Mouse (Mus musculus) layer of hippocampus, postnatal 14 days (tissue): ENCODE data around the gene Cyp2e1. TPM values are rescaled to one million over a fixed set of nuclear protein-coding genes. Genes with fewer than 3 reads are reported as not detected.
A peak's percentile ranks its signal among the peaks of the same experiment; 100 is the strongest.

Source experiments
- DNase-seq, 2 experiments: peaks; one replicate each; pipeline ENCODE4 v3.0.0; 2021 to 2022; ENCODE audit warnings: low spot score in 2 of 2, mixed read lengths in 1 of 2
- total RNA-seq, 2 experiments: library from RNA; stranded (reverse); gene quantifications; 2 replicates each; pipeline ENCODE4 v1.2.3; 2021

The Cyp2e1 gene
- total RNA-seq, 2 experiments from 2014 or later: not detected

GRCm38 (mm10) chr7:140802629-140803028 lies 39.1 kb downstream of the Cyp2e1 start:
- no peak for DNase-seq

GRCm38 (mm10) chr7:140805704-140806103 lies 42.2 kb downstream of the Cyp2e1 start:
- peak; percentile 32 to 47 for DNase-seq

GRCm38 (mm10) chr7:140810496-140810895 lies 47.0 kb downstream of the Cyp2e1 start:
- DNase-seq: no peak

DNA sequence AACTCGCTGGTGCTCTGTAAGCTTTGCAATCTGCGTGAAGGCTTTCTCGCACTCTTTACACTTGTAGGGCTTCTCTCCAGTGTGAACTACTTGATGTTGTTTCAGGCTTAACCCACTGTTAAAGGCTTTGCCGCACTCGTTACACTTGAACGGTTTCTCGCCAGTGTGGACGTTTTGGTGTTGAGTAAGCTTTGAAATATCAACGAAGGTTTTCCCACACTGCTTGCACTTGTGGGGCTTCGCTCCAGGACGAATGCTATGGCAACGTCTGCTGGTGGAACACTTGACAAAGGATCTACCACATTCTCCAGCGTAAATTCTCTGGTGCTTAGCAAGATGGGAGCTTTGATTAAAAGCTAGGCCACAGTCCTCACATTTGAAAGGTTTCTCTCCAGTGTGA lies 48.2 kb downstream of the Cyp2e1 start:
- DNase-seq: peak; percentile 24 to 55

DNA sequence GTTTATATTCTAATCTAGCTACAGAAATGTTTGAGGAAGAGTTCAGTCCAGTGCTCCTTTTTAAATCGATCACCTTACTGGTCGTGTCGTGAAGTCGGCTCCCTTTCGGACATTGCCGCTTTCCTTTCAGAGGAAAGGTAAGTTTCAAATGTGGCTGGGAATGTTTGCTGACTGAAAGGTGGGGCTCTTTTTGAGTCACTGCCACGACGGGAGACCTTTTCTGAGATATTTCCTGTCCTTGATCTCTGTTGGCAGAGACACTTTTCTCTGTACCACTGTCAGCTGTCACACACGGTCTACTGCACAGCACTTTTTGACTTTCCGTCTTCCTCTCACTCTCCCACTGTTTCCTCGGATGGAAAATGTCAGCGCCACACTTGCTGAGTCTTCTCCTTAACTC lies 49.3 kb downstream of the Cyp2e1 start:
- DNase-seq: no peak

DNA sequence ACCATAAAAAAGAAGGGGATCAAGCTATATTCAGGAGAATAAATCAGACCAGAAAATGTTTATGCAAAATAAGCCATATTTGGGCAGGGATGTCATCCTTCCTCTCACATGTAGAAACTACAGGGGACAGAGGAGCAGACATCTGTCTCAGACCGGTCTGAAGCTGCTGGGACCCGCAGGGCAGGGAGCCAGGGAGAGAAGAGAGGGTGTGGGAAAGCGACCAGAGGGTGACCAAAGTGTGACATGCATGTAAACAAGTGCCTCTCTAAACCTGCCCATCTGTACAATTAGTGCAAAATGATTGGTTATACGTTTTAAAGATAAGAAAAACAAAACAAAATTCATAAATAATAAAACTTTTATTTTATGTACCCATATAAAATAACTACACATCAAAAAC lies 56.6 kb downstream of the Cyp2e1 start:
- DNase-seq: no peak

DNA sequence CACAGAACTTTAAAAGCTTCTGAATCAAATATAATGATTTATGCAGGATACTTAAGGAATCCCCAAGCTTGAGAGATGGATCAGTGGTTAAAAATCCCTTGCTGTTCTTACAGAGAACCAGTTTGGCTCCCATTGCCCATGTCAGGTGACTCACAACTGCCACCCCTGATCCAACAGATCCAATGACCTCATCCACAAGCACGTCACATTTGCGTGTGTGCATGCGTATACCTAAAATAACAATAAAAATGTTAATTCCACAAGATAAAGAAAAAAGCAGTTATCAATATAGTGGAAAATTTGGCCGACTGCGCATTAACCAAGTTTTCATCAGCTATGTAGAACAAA lies 57.7 kb downstream of the Cyp2e1 start:
- no peak for DNase-seq

DNA sequence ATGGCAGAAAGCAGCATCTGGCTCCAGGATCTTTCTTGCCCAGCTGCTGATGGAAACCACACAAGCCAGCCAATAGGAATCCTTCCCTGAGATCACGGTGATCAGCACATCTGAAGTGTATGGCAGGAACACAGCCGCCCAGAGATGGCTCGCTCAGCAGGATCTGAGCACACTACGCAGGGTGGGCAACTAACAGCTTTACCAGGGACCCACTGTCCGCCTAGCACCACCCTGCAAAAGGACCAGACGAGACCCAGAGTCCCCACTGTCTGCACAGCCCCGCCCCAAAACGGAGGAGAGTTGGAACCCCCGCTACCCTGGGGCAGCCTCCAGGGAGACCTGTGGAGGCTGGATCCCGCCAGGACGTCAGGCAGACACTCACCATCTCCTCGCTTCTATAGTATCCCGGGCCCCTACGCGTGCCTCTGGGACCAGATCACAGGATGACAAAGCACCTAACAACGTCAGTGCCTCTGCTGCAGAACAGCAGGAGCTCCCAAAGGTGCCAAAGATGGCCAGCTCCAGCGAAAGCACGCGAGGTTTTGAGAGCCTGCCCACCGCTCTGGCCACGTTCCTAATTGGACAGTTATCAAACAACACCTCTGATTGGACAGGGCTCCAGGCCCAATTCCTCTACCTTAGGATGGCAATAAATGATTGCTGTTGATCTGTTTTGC lies 58.3 kb downstream of the Cyp2e1 start, which contains the start of gene Zfp941:
Gene Zfp941, minus strand, starts transcription at position 526 of the 677 bp plus-strand sequence.
- peak; percentile 49 to 61 for DNase-seq

DNA sequence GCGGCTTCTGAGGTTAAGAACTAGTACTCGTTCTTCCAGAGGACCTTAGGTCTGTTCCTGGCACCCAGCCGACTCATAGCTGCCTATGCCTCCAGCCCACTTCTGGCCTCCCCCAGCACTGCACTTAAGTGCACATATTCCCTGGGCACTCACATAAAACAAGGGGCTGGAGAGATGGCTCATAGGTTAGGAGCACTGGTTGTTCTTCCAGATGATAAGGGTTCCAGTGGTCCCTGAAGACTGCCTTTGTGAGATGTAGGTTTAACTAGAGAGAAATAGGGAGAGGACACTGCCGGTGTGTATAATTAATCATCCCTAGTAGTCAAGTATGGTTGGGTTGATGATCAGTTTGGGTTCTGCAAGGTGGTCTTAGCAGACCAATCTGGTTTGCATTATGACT lies 59.2 kb downstream of the Cyp2e1 start:
- no peak for DNase-seq

Other genes with a start within 250 kb of the Cyp2e1 start
- gene Olfr538, start 195.9 kb upstream of the Cyp2e1 start, total RNA-seq: not detected
- gene Olfr46, start 162.5 kb upstream of the Cyp2e1 start, total RNA-seq: under 1 TPM; 0.09 to 0.14 TPM
- not detected for gene Olfr61, start 134.8 kb upstream of the Cyp2e1 start, total RNA-seq
- not detected for gene Olfr53, start 117.3 kb upstream of the Cyp2e1 start, total RNA-seq
- under 1 TPM; 0.14 to 0.74 TPM for gene Olfr539, start 103.8 kb upstream of the Cyp2e1 start, total RNA-seq
- gene Olfr45, start 81.8 kb upstream of the Cyp2e1 start, total RNA-seq: under 1 TPM; 0.05 to 0.17 TPM
- not detected for gene Olfr541, start 66.5 kb upstream of the Cyp2e1 start, total RNA-seq
- gene Syce1, start 24.1 kb downstream of the Cyp2e1 start, total RNA-seq: not detected
- gene Zfp941, start 58.4 kb downstream of the Cyp2e1 start, total RNA-seq: 10 to 100 TPM in 1 of 2 experiments, 1 to 10 TPM in 1; 8.0 to 11.2 TPM
- gene Urah, start 71.3 kb downstream of the Cyp2e1 start, total RNA-seq: 1 to 10 TPM in 1 of 2 experiments, not detected in 1; 1.0 TPM
- not detected for gene Scgb1c1, start 81.8 kb downstream of the Cyp2e1 start, total RNA-seq
- gene Odf3, start 84.1 kb downstream of the Cyp2e1 start, total RNA-seq: not detected
- 1 to 10 TPM in 1 of 2 experiments, not detected in 1; 1.6 TPM for gene Gm45785, start 92.6 kb downstream of the Cyp2e1 start, total RNA-seq
- 10 to 100 TPM; 88.2 to 90.6 TPM for gene Ric8a, start 93.2 kb downstream of the Cyp2e1 start, total RNA-seq
- 10 to 100 TPM; 28.4 to 29.5 TPM for gene Bet1l, start 93.8 kb downstream of the Cyp2e1 start, total RNA-seq
- 100 to 1,000 TPM; 131 to 135 TPM for gene Psmd13, start 118.2 kb downstream of the Cyp2e1 start, total RNA-seq
- 10 to 100 TPM; 60.2 to 65.6 TPM for gene Sirt3, start 118.6 kb downstream of the Cyp2e1 start, total RNA-seq
- 1 to 10 TPM; 1.4 to 1.5 TPM for gene Cox8b, start 136.7 kb downstream of the Cyp2e1 start, total RNA-seq
- gene Nlrp6, start 157.2 kb downstream of the Cyp2e1 start, total RNA-seq: under 1 TPM; 0.35 to 0.55 TPM
- gene Pgghg, start 177.7 kb downstream of the Cyp2e1 start, total RNA-seq: 1 to 10 TPM; 4.1 to 5.1 TPM
- gene Ifitm5, start 186.6 kb downstream of the Cyp2e1 start, total RNA-seq: not detected
- gene Gm45717, start 192.2 kb downstream of the Cyp2e1 start, total RNA-seq: not detected
- 10 to 100 TPM; 15.1 to 20.8 TPM for gene Ifitm2, start 192.2 kb downstream of the Cyp2e1 start, total RNA-seq
- gene Ifitm1, start 203.5 kb downstream of the Cyp2e1 start, total RNA-seq: 1 to 10 TPM; 3.3 to 6.3 TPM
- 10 to 100 TPM in 1 of 2 experiments, 1 to 10 TPM in 1; 6.9 to 13.0 TPM for gene Ifitm3, start 247.0 kb downstream of the Cyp2e1 start, total RNA-seq